Mouse (Mus musculus) skeletal muscle tissue, adult 2 months (tissue): ENCODE measurements around the gene Tlr7.
A peak's percentile ranks its signal among the peaks of the same experiment; 100 is the strongest.
"Not testable (repeated sequence)": the region's sequence is repeated elsewhere in the genome, so short reads cannot be mapped to it uniquely, and the experiment has no call there.

Experiments used
- DNase-seq: peaks from one replicate; pipeline ENCODE4 v3.0.0-alpha.2; 2012; ENCODE audit warnings: low read depth, low spot score

Gene Tlr7

GRCm38 (mm10) chrX:167330399-167330798 lies at the start of gene Tlr7:
TSS of gene Tlr7 (minus strand) at chrX:167330558.
- no peak for DNase-seq

- no peak for DNase-seq
Measured at GRCm38 (mm10) chrX:167380073-167380472, 49.7 kb upstream of the Tlr7 start.

GRCm38 (mm10) chrX:167361231-167361630 lies 30.9 kb upstream of the Tlr7 start:
- DNase-seq: not testable (repeated sequence)

- no peak for DNase-seq
Measured at GRCm38 (mm10) chrX:167359704-167360103, 29.3 kb upstream of the Tlr7 start.

- no peak for DNase-seq
Measured at GRCm38 (mm10) chrX:167357415-167357814, 27.1 kb upstream of the Tlr7 start.

- no peak for DNase-seq
Measured at GRCm38 (mm10) chrX:167355965-167356364, 25.6 kb upstream of the Tlr7 start.

GRCm38 (mm10) chrX:167353617-167354016 lies 23.3 kb upstream of the Tlr7 start:
- no peak for DNase-seq

- DNase-seq: no peak
Measured at GRCm38 (mm10) chrX:167346440-167346839, 16.1 kb upstream of the Tlr7 start.

- DNase-seq: no peak
Measured at GRCm38 (mm10) chrX:167344356-167344755, 14.0 kb upstream of the Tlr7 start.

GRCm38 (mm10) chrX:167341811-167342210 lies 11.5 kb upstream of the Tlr7 start:
- DNase-seq: no peak

- no peak for DNase-seq
Measured at GRCm38 (mm10) chrX:167340190-167340589, 9.8 kb upstream of the Tlr7 start.

- no peak for DNase-seq
Measured at GRCm38 (mm10) chrX:167337990-167338389, 7.6 kb upstream of the Tlr7 start.

GRCm38 (mm10) chrX:167334571-167334970 lies 4.2 kb upstream of the Tlr7 start:
- no peak for DNase-seq

- DNase-seq: no peak
Measured at GRCm38 (mm10) chrX:167332607-167333006, 2.2 kb upstream of the Tlr7 start.

- no peak for DNase-seq
Measured at GRCm38 (mm10) chrX:167330993-167331392, 635 bp upstream of the Tlr7 start.

- peak; percentile 8 for DNase-seq
Measured at GRCm38 (mm10) chrX:167329620-167330019, 738 bp downstream of the Tlr7 start.

GRCm38 (mm10) chrX:167329098-167329497 lies 1.3 kb downstream of the Tlr7 start:
- DNase-seq: no peak

GRCm38 (mm10) chrX:167328519-167328918 lies 1.8 kb downstream of the Tlr7 start:
- DNase-seq: no peak

- DNase-seq: no peak
Measured at GRCm38 (mm10) chrX:167323742-167324141, 6.6 kb downstream of the Tlr7 start.

- DNase-seq: no peak
Measured at GRCm38 (mm10) chrX:167321233-167321806, 9.0 kb downstream of the Tlr7 start.

GRCm38 (mm10) chrX:167318819-167319396 lies 11.4 kb downstream of the Tlr7 start:
- DNase-seq: peak; percentile 29

GRCm38 (mm10) chrX:167315766-167316165 lies 14.6 kb downstream of the Tlr7 start:
- DNase-seq: no peak

GRCm38 (mm10) chrX:167315093-167315726 lies 15.1 kb downstream of the Tlr7 start:
- no peak for DNase-seq
